Mouse (Mus musculus): ENCODE measurements around the gene Mrrf. TPM values are rescaled to one million over a fixed set of nuclear protein-coding genes. Genes with fewer than 3 reads are reported as not detected.

Gene Mrrf
- polyA plus RNA-seq, 1 experiment from 2014 or later = 39.3 TPM

GRCm38 (mm10) chr2:36197919-36198881 lies 62.0 kb downstream of the Mrrf start:
- DNase-seq (ENCODE audit: low spot score) (no peak), ATAC-seq (replicated peaks; ENCODE audit: insufficient number of reproducible peaks, low FRiP score, low TSS enrichment, low read depth) (peak; percentile 57; the same call in 1 of the 2 replicates)
- H3K36me3 ChIP-seq (replicated peaks; ENCODE audit: control insufficient read depth, insufficient read depth, low read depth, low read length) = no peaks in the 10 kb centered on the region
- peaks cover 21% of the 10 kb centered on the region for H3K27me3 ChIP-seq (ENCODE audit: control insufficient read depth, insufficient read depth, low read length)
- no peak overlapping the region for H3K4me3 ChIP-seq (ENCODE audit: low read depth, low read length)
- H3K27ac ChIP-seq (replicated peaks; ENCODE audit: low read depth, low read length) = no peak overlapping the region
- H3K9ac ChIP-seq (replicated peaks; ENCODE audit: low read length) = peak overlapping the region; percentile 18; the same call in 1 of the 2 replicates
- 15% methylated on average over 20 of the region's 20 CpGs for WGBS
- H3K4me1 ChIP-seq (ENCODE audit: control insufficient read depth, insufficient read depth, low read length) = peaks cover 2% of the 10 kb centered on the region; the same call in 1 of the 2 replicates
- peak overlapping the region; percentile 29 for H3K4me2 ChIP-seq (ENCODE audit: low read depth, low read length)
- H3K9me3 ChIP-seq (replicated peaks; ENCODE audit: control insufficient read depth, low read length) = no peaks in the 10 kb centered on the region

GRCm38 (mm10) chr2:36198882-36199262 lies 62.7 kb downstream of the Mrrf start:
- Histone ChIP-seq H3K4me2 (ENCODE audit: low read depth, low read length) (no peak overlapping the region), H3K9me3 (replicated peaks; ENCODE audit: control insufficient read depth, low read length) (no peaks in the 10 kb centered on the region), H3K9ac (replicated peaks; ENCODE audit: low read length) (no peak overlapping the region), H3K4me1 (ENCODE audit: control insufficient read depth, insufficient read depth, low read length) (peaks cover 2% of the 10 kb centered on the region), H3K27ac (replicated peaks; ENCODE audit: low read depth, low read length) (no peak overlapping the region), H3K27me3 (ENCODE audit: control insufficient read depth, insufficient read depth, low read length) (peaks cover 21% of the 10 kb centered on the region), H3K36me3 (replicated peaks; ENCODE audit: control insufficient read depth, insufficient read depth, low read depth, low read length) (no peaks in the 10 kb centered on the region), H3K4me3 (ENCODE audit: low read depth, low read length) (no peak overlapping the region)
- DNase-seq (ENCODE audit: low spot score) = no peak
- ATAC-seq (replicated peaks; ENCODE audit: insufficient number of reproducible peaks, low FRiP score, low TSS enrichment, low read depth) = no peak
- WGBS = 18% methylated on average over 3 of the region's 3 CpGs

GRCm38 (mm10) chr2:36200813-36201212 lies 64.6 kb downstream of the Mrrf start:
- peaks cover 26% of the 10 kb centered on the region for H3K27me3 ChIP-seq (ENCODE audit: control insufficient read depth, insufficient read depth, low read length)

GRCm38 (mm10) chr2:36201756-36202610 lies 65.8 kb downstream of the Mrrf start:
- no peaks in the 10 kb centered on the region for H3K36me3 ChIP-seq (replicated peaks; ENCODE audit: control insufficient read depth, insufficient read depth, low read depth, low read length)
- no peak for DNase-seq (ENCODE audit: low spot score)
- no peak overlapping the region for H3K4me3 ChIP-seq (ENCODE audit: low read depth, low read length)
- ATAC-seq (replicated peaks; ENCODE audit: insufficient number of reproducible peaks, low FRiP score, low TSS enrichment, low read depth) = no peak
- H3K27ac ChIP-seq (replicated peaks; ENCODE audit: low read depth, low read length) = no peak overlapping the region
- H3K4me2 ChIP-seq (ENCODE audit: low read depth, low read length) = no peak overlapping the region
- no peaks in the 10 kb centered on the region for H3K9me3 ChIP-seq (replicated peaks; ENCODE audit: control insufficient read depth, low read length)
- WGBS = 23% methylated on average over 18 of the region's 18 CpGs
- peaks cover 26% of the 10 kb centered on the region for H3K27me3 ChIP-seq (ENCODE audit: control insufficient read depth, insufficient read depth, low read length)
- H3K4me1 ChIP-seq (ENCODE audit: control insufficient read depth, insufficient read depth, low read length) = peaks cover 2% of the 10 kb centered on the region
- no peak overlapping the region for H3K9ac ChIP-seq (replicated peaks; ENCODE audit: low read length)

More at GRCm38 (mm10) chr2:36200813-36201212, 64.6 kb downstream of the Mrrf start:
- Histone ChIP-seq H3K9me3 (replicated peaks; ENCODE audit: control insufficient read depth, low read length) (no peaks in the 10 kb centered on the region), H3K36me3 (replicated peaks; ENCODE audit: control insufficient read depth, insufficient read depth, low read depth, low read length) (no peaks in the 10 kb centered on the region), H3K9ac (replicated peaks; ENCODE audit: low read length) (no peak overlapping the region), H3K4me2 (ENCODE audit: low read depth, low read length) (no peak overlapping the region), H3K27ac (replicated peaks; ENCODE audit: low read depth, low read length) (no peak overlapping the region), H3K4me1 (ENCODE audit: control insufficient read depth, insufficient read depth, low read length) (peaks cover 2% of the 10 kb centered on the region), H3K4me3 (ENCODE audit: low read depth, low read length) (no peak overlapping the region)
- DNase-seq (ENCODE audit: low spot score) (no peak), ATAC-seq (replicated peaks; ENCODE audit: insufficient number of reproducible peaks, low FRiP score, low TSS enrichment, low read depth) (no peak)
- WGBS = 98% methylated on average over 2 of the region's 2 CpGs

GRCm38 (mm10) chr2:36202611-36202880 lies 66.4 kb downstream of the Mrrf start:
- WGBS = 20% methylated on average over 5 of the region's 5 CpGs
- Histone ChIP-seq H3K9me3 (replicated peaks; ENCODE audit: control insufficient read depth, low read length) (no peaks in the 10 kb centered on the region), H3K36me3 (replicated peaks; ENCODE audit: control insufficient read depth, insufficient read depth, low read depth, low read length) (no peaks in the 10 kb centered on the region), H3K4me3 (ENCODE audit: low read depth, low read length) (no peak overlapping the region), H3K4me1 (ENCODE audit: control insufficient read depth, insufficient read depth, low read length) (peaks cover 2% of the 10 kb centered on the region), H3K27ac (replicated peaks; ENCODE audit: low read depth, low read length) (no peak overlapping the region), H3K9ac (replicated peaks; ENCODE audit: low read length) (no peak overlapping the region), H3K27me3 (ENCODE audit: control insufficient read depth, insufficient read depth, low read length) (peaks cover 26% of the 10 kb centered on the region), H3K4me2 (ENCODE audit: low read depth, low read length) (peak overlapping the region; percentile 78)
- ATAC-seq (replicated peaks; ENCODE audit: insufficient number of reproducible peaks, low FRiP score, low TSS enrichment, low read depth) (no peak), DNase-seq (ENCODE audit: low spot score) (no peak)

- no peak overlapping the region for H3K27ac ChIP-seq (replicated peaks; ENCODE audit: low read depth, low read length)
- 1% methylated on average over 39 of the region's 39 CpGs for WGBS
- DNase-seq (ENCODE audit: low spot score) = peak; percentile 71
These were observed 67.0 kb downstream of the Mrrf start for GRCm38 (mm10) chr2:36203011-36203825.

GRCm38 (mm10) chr2:36204595-36204994 lies 68.4 kb downstream of the Mrrf start:
- no peak for ATAC-seq (replicated peaks; ENCODE audit: insufficient number of reproducible peaks, low FRiP score, low TSS enrichment, low read depth)
- Histone ChIP-seq H3K9ac (replicated peaks; ENCODE audit: low read length) (no peak overlapping the region), H3K27me3 (ENCODE audit: control insufficient read depth, insufficient read depth, low read length) (peaks cover 26% of the 10 kb centered on the region), H3K4me1 (ENCODE audit: control insufficient read depth, insufficient read depth, low read length) (peaks cover 2% of the 10 kb centered on the region; the same call in 1 of the 2 replicates), H3K36me3 (replicated peaks; ENCODE audit: control insufficient read depth, insufficient read depth, low read depth, low read length) (no peaks in the 10 kb centered on the region), H3K4me2 (ENCODE audit: low read depth, low read length) (no peak overlapping the region), H3K9me3 (replicated peaks; ENCODE audit: control insufficient read depth, low read length) (no peaks in the 10 kb centered on the region), H3K27ac (replicated peaks; ENCODE audit: low read depth, low read length) (no peak overlapping the region), H3K4me3 (ENCODE audit: low read depth, low read length) (no peak overlapping the region)
- no peak for DNase-seq (ENCODE audit: low spot score)
- 56% methylated on average over 4 of the region's 4 CpGs for WGBS

More at GRCm38 (mm10) chr2:36203011-36203825, 67.0 kb downstream of the Mrrf start:
- Histone ChIP-seq H3K4me3 (ENCODE audit: low read depth, low read length) (peak overlapping the region; percentile 33), H3K4me2 (ENCODE audit: low read depth, low read length) (peak overlapping the region; percentile 78), H3K9ac (replicated peaks; ENCODE audit: low read length) (peak overlapping the region; percentile 44; the same call in 1 of the 2 replicates), H3K36me3 (replicated peaks; ENCODE audit: control insufficient read depth, insufficient read depth, low read depth, low read length) (no peaks in the 10 kb centered on the region), H3K9me3 (replicated peaks; ENCODE audit: control insufficient read depth, low read length) (no peaks in the 10 kb centered on the region), H3K27me3 (ENCODE audit: control insufficient read depth, insufficient read depth, low read length) (peaks cover 26% of the 10 kb centered on the region), H3K4me1 (ENCODE audit: control insufficient read depth, insufficient read depth, low read length) (peaks cover 2% of the 10 kb centered on the region)
- ATAC-seq (replicated peaks; ENCODE audit: insufficient number of reproducible peaks, low FRiP score, low TSS enrichment, low read depth) = no peak
